8 mouse cellular contexts compared by ENCODE assay signal in genomic region chr9:40617676-40618062, GRCm38 (mm10). TPM values are rescaled to one million over a fixed set of nuclear protein-coding genes. Genes with fewer than 3 reads are reported as not detected.
DNase-seq lines count a peak whose midpoint lies in the region; ATAC-seq and TF ChIP-seq lines count a peak whose summit lies in the region.

No protein-coding gene starts in this region.

- H3K9me3 ChIP-seq in liver, postnatal 0 days (ENCODE audit: low read length), result no peaks in the 10 kb centered on the region

- H3K4me1 ChIP-seq in liver, postnatal 0 days (ENCODE audit: insufficient read depth), result peaks cover 10% of the 10 kb centered on the region; the same call in 1 of the 2 replicates

- ATAC-seq in liver, postnatal 0 days, result no peak

- H3K4me3 ChIP-seq in liver, postnatal 0 days (ENCODE audit: low read depth, low read length), result no peak overlapping the region

- DNase-seq in cerebellum, postnatal 14 days, result peak; percentile 42 to 46
- DNase-seq in cerebellum, adult 11-12 months, result no peak
- DNase-seq in retina, postnatal 1 day, result peak; percentile 37
- DNase-seq in retina, embryonic 14.5 days (ENCODE audit: low spot score), result no peak
- DNase-seq in liver, postnatal 0 days, result no peak
- DNase-seq in T-cell, adult 2 months (ENCODE audit: low spot score), result no peak
- DNase-seq in c-Kit-positive CD71-positive TER-119-positive erythroid progenitor cells, embryonic 14.5 days (ENCODE audit: low spot score), result no peak
- no peak for DNase-seq in left cerebral cortex, postnatal 10 days (ENCODE audit: extremely low spot score in 1 of 2, low spot score in 2 of 2)

- intact Hi-C loops in left cerebral cortex, postnatal 10 days (cut with DNase I), result loop anchor here (10.0 kb wide), 1 partner anchor 203 kb away; no protein-coding TSS in a partner anchor

- peak overlapping the region; percentile 66; the same call in 1 of the 2 replicates for H3K4me2 ChIP-seq in liver, postnatal 0 days (ENCODE audit: low read depth, low read length)

- no peaks in the 10 kb centered on the region for H3K36me3 ChIP-seq in liver, postnatal 0 days (replicated peaks; ENCODE audit: insufficient read depth, low read length)

- no peak for TF ChIP-seq CTCF in liver, postnatal 0 days (IDR thresholded peaks at IDR 0.05; ENCODE audit: low read depth)

- WGBS in liver, postnatal 0 days (ENCODE audit: insufficient replicate concordance), result 31% methylated on average over 10 of the region's 10 CpGs

- H3K27ac ChIP-seq in liver, postnatal 0 days (ENCODE audit: low read depth), result no peak overlapping the region

- 0 out of 2 replicates have a peak, but pooled peaks cover 3% of the 10 kb centered on the region for H3K27me3 ChIP-seq in liver, postnatal 0 days (ENCODE audit: insufficient read depth, low read length)

- no peak overlapping the region for H3K9ac ChIP-seq in liver, postnatal 0 days (replicated peaks)

- TF ChIP-seq EP300 in liver, postnatal 0 days (IDR thresholded peaks at IDR 0.05; ENCODE audit: low read depth), result no peak

RNA-seq across cellular contexts. Expression of gene Gm21915, which starts 52.7 kb away (rescaled TPM):
- polyA plus RNA-seq in liver, postnatal 0 days (2015; fragmentation: Nextera tagmentation; extraction: Ambion mirVana), result not detected in 2 replicates
- total RNA-seq in left cerebral cortex, postnatal 10 days (2021), result not detected

Comparison
In these comparisons a context has a peak if more than half of its experiments do, and no peak if none do; other contexts are left out.
1. DNase-seq: peak in cerebellum, postnatal 14 days (2 of 2) and retina, postnatal 1 day (single experiment); none in cerebellum, adult 11-12 months (single experiment), retina, embryonic 14.5 days (single experiment), liver, postnatal 0 days (single experiment), T-cell, adult 2 months (single experiment), c-Kit-positive CD71-positive TER-119-positive erythroid progenitor cells, embryonic 14.5 days (single experiment) and left cerebral cortex, postnatal 10 days (0 of 2).